Mouse (Mus musculus) cerebellum, adult 2 months (tissue): ENCODE results near the gene Smtnl1.

ENCODE experiments used
- CTCF ChIP-seq: fragments of 200-500 bp; IDR thresholded peaks from 2 replicates; pipeline ENCODE4 v1.5.1; 2011; ENCODE audit warnings: low read depth, mild to moderate bottlenecking, control low read depth, low read length, moderate library complexity, borderline replicate concordance; ENCODE audit not compliant: insufficient read depth
- POLR2A ChIP-seq: fragments of 200-500 bp; IDR thresholded peaks from 2 replicates; pipeline ENCODE4 v1.6.1; 2011; ENCODE audit warnings: low read length, control low read depth, borderline replicate concordance; ENCODE audit not compliant: insufficient read depth

GRCm38 (mm10) chr2:84810526-84810885 is 11.9 kb downstream of the Smtnl1 start:
- TF ChIP-seq CTCF (no peak), POLR2A (no peak)
